Mouse (Mus musculus) MEL (cell line): ENCODE results near the gene Myo18a. TPM values are rescaled to one million over a fixed set of nuclear protein-coding genes. Genes with fewer than 3 reads are reported as not detected.

Experiments
- DNase-seq: peaks from one replicate; pipeline ENCODE4 v3.0.0; 2011; ENCODE audit warnings: low read depth, low spot score
- H3K27ac ChIP-seq: 2 replicates; pipeline ENCODE4 v1.5.1; 2012; ENCODE audit warnings: low read depth, mild to moderate bottlenecking, control low read depth, low read length, moderate library complexity; ENCODE audit not compliant: control insufficient read depth
- H3K27me3 ChIP-seq, 2 experiments: fragments of 150-350 bp in 1 of 2; sonication (generic) in 1 of 2; 2 replicates each; pipeline ENCODE4 v1.6.1; 2012; ENCODE audit warnings: low read length in 2 of 2, mild to moderate bottlenecking in 2 of 2, improper control_type of control experiment in 1 of 2, moderate library complexity in 1 of 2; ENCODE audit not compliant: insufficient read depth in 2 of 2, control insufficient read depth in 1 of 2
- H3K36me3 ChIP-seq, 2 experiments: 2 replicates each; pipeline ENCODE4 v1.6.1; 2012 to 2014; ENCODE audit warnings: low read length in 2 of 2, improper control_type of control experiment in 1 of 2, inconsistent platforms in 1 of 2, mild to moderate bottlenecking in 1 of 2; ENCODE audit not compliant: insufficient read depth in 2 of 2, control insufficient read depth in 1 of 2
- H3K4me1 ChIP-seq, 2 experiments: fragments of 150-350 bp in 1 of 2; sonication (generic) in 1 of 2; 2 replicates each; pipeline ENCODE4 v1.6.1; 2012; ENCODE audit warnings: low read length in 2 of 2, improper control_type of control experiment in 1 of 2, mild to moderate bottlenecking in 1 of 2; ENCODE audit not compliant: insufficient read depth in 2 of 2, control insufficient read depth in 1 of 2
- H3K4me3 ChIP-seq, 2 experiments: fragments of 150-350 bp in 1 of 2; sonication (generic) in 1 of 2; 2 replicates each; pipeline ENCODE4 v1.5.1; 2012; ENCODE audit warnings: low read depth in 2 of 2, low read length in 2 of 2, mild to moderate bottlenecking in 2 of 2, moderate library complexity in 2 of 2, control low read depth in 1 of 2, improper control_type of control experiment in 1 of 2; ENCODE audit not compliant: control insufficient read depth in 1 of 2, insufficient read depth in 1 of 2
- H3K79me2 ChIP-seq: 2 replicates; pipeline ENCODE4 v1.6.1; 2012; ENCODE audit warnings: mild to moderate bottlenecking, low read length, moderate library complexity; ENCODE audit not compliant: control insufficient read depth, poor library complexity, insufficient read depth
- H3K9ac ChIP-seq: 2 replicates; pipeline ENCODE4 v1.6.1; 2012; ENCODE audit warnings: low read depth, mild to moderate bottlenecking, control low read depth, low read length, moderate library complexity; ENCODE audit not compliant: control insufficient read depth, poor library complexity, severe bottlenecking
- H3K9me3 ChIP-seq: fragments of 150-350 bp; sonication (generic); replicated peaks from 2 replicates; pipeline ENCODE4 v1.6.1; 2012; ENCODE audit warnings: mild to moderate bottlenecking, low read length, improper control_type of control experiment, moderate library complexity; ENCODE audit not compliant: insufficient read depth
- CHD1 ChIP-seq: IDR thresholded peaks from 2 replicates; pipeline ENCODE4 v1.6.1; 2012; ENCODE audit warnings: low read depth, mild to moderate bottlenecking, inconsistent platforms, low read length, improper control_type of control experiment
- CHD2 ChIP-seq: IDR thresholded peaks from 2 replicates; pipeline ENCODE4 v1.6.1; 2011; ENCODE audit warnings: low read length, improper control_type of control experiment
- E2F4 ChIP-seq: IDR thresholded peaks from 2 replicates; pipeline ENCODE4 v1.6.1; 2011; ENCODE audit warnings: low read depth, low read length, improper control_type of control experiment, borderline replicate concordance
- ELF1 ChIP-seq: IDR thresholded peaks from 2 replicates; pipeline ENCODE4 v1.6.1; 2014; ENCODE audit warnings: low read depth, mild to moderate bottlenecking, inconsistent platforms, low read length, improper control_type of control experiment, moderate library complexity
- ETS1 ChIP-seq: IDR thresholded peaks from 2 replicates; pipeline ENCODE4 v1.6.1; 2012; ENCODE audit warnings: low read depth, mild to moderate bottlenecking, inconsistent platforms, low read length, improper control_type of control experiment, moderate library complexity
- GATA1 ChIP-seq: IDR thresholded peaks from 2 replicates; pipeline ENCODE4 v1.6.1; 2011; ENCODE audit warnings: low read depth, low read length, improper control_type of control experiment
- HCFC1 ChIP-seq: IDR thresholded peaks from 2 replicates; pipeline ENCODE4 v1.6.1; 2012; ENCODE audit warnings: low read depth, mild to moderate bottlenecking, inconsistent platforms, low read length, improper control_type of control experiment, moderate library complexity
- JUND ChIP-seq: IDR thresholded peaks from 2 replicates; pipeline ENCODE4 v1.6.1; 2011; ENCODE audit warnings: low read depth, mild to moderate bottlenecking, improper control_type of control experiment, low read length
- KAT2A ChIP-seq: conservative IDR thresholded peaks from 2 replicates; pipeline ENCODE4 v1.6.1; 2012; ENCODE audit warnings: low read depth, low read length, improper control_type of control experiment, inconsistent platforms
- MAFK ChIP-seq: IDR thresholded peaks from 2 replicates; pipeline ENCODE4 v1.6.1; 2011; ENCODE audit warnings: low read depth, mild to moderate bottlenecking, low read length, improper control_type of control experiment, borderline replicate concordance
- MAX ChIP-seq: IDR thresholded peaks from 2 replicates; pipeline ENCODE4 v1.6.1; 2011; ENCODE audit warnings: low read length, improper control_type of control experiment
- MAZ ChIP-seq: IDR thresholded peaks from 2 replicates; pipeline ENCODE4 v1.6.1; 2012; ENCODE audit warnings: low read depth, mild to moderate bottlenecking, inconsistent platforms, low read length, improper control_type of control experiment
- MEF2A ChIP-seq: IDR thresholded peaks from 2 replicates; pipeline ENCODE4 v1.6.1; 2014; ENCODE audit warnings: low read depth, mild to moderate bottlenecking, inconsistent platforms, low read length, improper control_type of control experiment; ENCODE audit not compliant: poor library complexity, insufficient replicate concordance, severe bottlenecking; ENCODE audit errors: extremely low read depth
- MXI1 ChIP-seq: IDR thresholded peaks from 2 replicates; pipeline ENCODE4 v1.6.1; 2011; ENCODE audit warnings: mild to moderate bottlenecking, low read depth, low read length, improper control_type of control experiment
- MYC ChIP-seq: IDR thresholded peaks from 2 replicates; pipeline ENCODE4 v1.6.1; 2011; ENCODE audit warnings: low read depth, mild to moderate bottlenecking, low read length, improper control_type of control experiment, moderate library complexity
- NELFE ChIP-seq: IDR thresholded peaks from 2 replicates; pipeline ENCODE4 v1.6.1; 2011; ENCODE audit warnings: low read depth, low read length, improper control_type of control experiment
- SIN3A ChIP-seq: IDR thresholded peaks from 2 replicates; pipeline ENCODE4 v1.6.1; 2012; ENCODE audit warnings: low read length, improper control_type of control experiment, inconsistent platforms
- SMC3 ChIP-seq: IDR thresholded peaks from 2 replicates; pipeline ENCODE4 v1.6.1; 2011; ENCODE audit warnings: low read depth, low read length, improper control_type of control experiment
- TBP ChIP-seq: IDR thresholded peaks from 2 replicates; pipeline ENCODE4 v1.8.0; 2011; ENCODE audit warnings: low read depth, low read length, improper control_type of control experiment
- TCF12 ChIP-seq: IDR thresholded peaks from 2 replicates; pipeline ENCODE4 v1.6.1; 2014; ENCODE audit warnings: low read depth, mild to moderate bottlenecking, inconsistent platforms, low read length, improper control_type of control experiment, moderate library complexity
- UBTF ChIP-seq: IDR thresholded peaks from 2 replicates; pipeline ENCODE4 v1.6.1; 2012; ENCODE audit warnings: low read depth, mild to moderate bottlenecking, inconsistent platforms, low read length, improper control_type of control experiment, moderate library complexity, borderline replicate concordance; ENCODE audit not compliant: insufficient read depth
- USF1 ChIP-seq: IDR thresholded peaks from 2 replicates; pipeline ENCODE4 v1.6.1; 2014; ENCODE audit warnings: low read depth, mild to moderate bottlenecking, inconsistent platforms, low read length, improper control_type of control experiment, moderate library complexity
- USF2 ChIP-seq, 2 experiments: IDR thresholded peaks; 2 replicates each; pipeline ENCODE4 v1.6.1; 2011 to 2012; ENCODE audit warnings: improper control_type of control experiment in 2 of 2, low read length in 2 of 2, borderline replicate concordance in 1 of 2, inconsistent platforms in 1 of 2, low read depth in 1 of 2, mild to moderate bottlenecking in 1 of 2; ENCODE audit not compliant: insufficient read depth in 1 of 2
- ZC3H11A ChIP-seq: IDR thresholded peaks from 2 replicates; pipeline ENCODE4 v1.6.1; 2012; ENCODE audit warnings: low read depth, mild to moderate bottlenecking, inconsistent platforms, low read length, improper control_type of control experiment
- ZMIZ1 ChIP-seq: IDR thresholded peaks from 2 replicates; pipeline ENCODE4 v1.6.1; 2012; ENCODE audit warnings: low read depth, mild to moderate bottlenecking, inconsistent platforms, low read length, improper control_type of control experiment, moderate library complexity
- ZNF384 ChIP-seq: IDR thresholded peaks from 2 replicates; pipeline ENCODE4 v1.6.1; 2012; ENCODE audit warnings: low read depth, mild to moderate bottlenecking, inconsistent platforms, low read length, improper control_type of control experiment
- polyA plus RNA-seq, 2 experiments: library from polyadenylated mRNA; stranded (reverse) in 1 of 2; unstranded in 1 of 2; fragments of >175 nt in 1 of 2; fragments of >200 nt in 1 of 2; gene quantifications; 2 replicates each; pipeline versions ENCODE4 v1.2.1 to v1.2.4; 2012; ENCODE audit warnings: low replicate concordance in 2 of 2, low read depth in 1 of 2; ENCODE audit not compliant: insufficient read length in 2 of 2, insufficient read depth in 1 of 2, missing spikeins in 1 of 2
- total RNA-seq: library from RNA; depleted of rRNA; stranded (reverse); fragments of 300-350 nt; gene quantifications from 2 replicates; pipeline ENCODE4 v1.2.3, GENCODE M21; 2012

The Myo18a gene
- total and polyA plus RNA-seq, 3 experiments, result 13.1 to 18.0 TPM; not detected in 1

- TF ChIP-seq MEF2A (no peak), CHD2 (no peak), USF1 (no peak), KAT2A (no peak), ELF1 (no peak), GATA1 (no peak), UBTF (no peak), SMC3 (no peak), TBP (no peak), SIN3A (no peak), TCF12 (no peak), ETS1 (no peak), MAZ (no peak), NELFE (no peak), E2F4 (no peak), MAX (no peak), JUND (no peak), MXI1 (no peak), HCFC1 (no peak), USF2 (IDR thresholded peaks at IDR 0.05; ENCODE audit: borderline replicate concordance in 1 of 2, insufficient read depth in 1 of 2, low read depth in 1 of 2, low read length in 2 of 2) (no peak)
- Histone ChIP-seq H3K4me3 (no peak overlapping the region), H3K9ac (no peak overlapping the region), H3K9me3 (no peaks in the 10 kb centered on the region), H3K4me1 (no peaks in the 10 kb centered on the region), H3K79me2 (no peaks in the 10 kb centered on the region), H3K36me3 (no peaks in the 10 kb centered on the region), H3K27me3 (no peaks in the 10 kb centered on the region), H3K27ac (no peak overlapping the region)
- DNase-seq, result no peak
Observed at GRCm38 (mm10) chr11:77724766-77725165, 38.3 kb upstream of the Myo18a start.

- Histone ChIP-seq H3K4me1 (no peaks in the 10 kb centered on the region), H3K9ac (no peak within 1 kb of the TSS), H3K4me3 (no peak within 1 kb of the TSS)
- no peak for DNase-seq
- TF ChIP-seq TCF12 (no peak), MYC (no peak), MAFK (no peak), KAT2A (no peak), ZNF384 (no peak), CHD1 (no peak), CHD2 (no peak), ZC3H11A (no peak), MAZ (no peak), MXI1 (no peak), ZMIZ1 (no peak), E2F4 (no peak)
- TF ChIP-seq, all 39 proteins: peak for 0
- Histone ChIP-seq H3K9me3 (no peaks in the 10 kb centered on the region), H3K27ac (no peak within 1 kb of the TSS), H3K36me3 (no peaks in the 10 kb centered on the region), H3K27me3 (no peaks in the 10 kb centered on the region), H3K79me2 (no peaks in the 10 kb centered on the region)
Observed at GRCm38 (mm10) chr11:77725183-77725582, 37.9 kb upstream of the Myo18a start, which contains the start of gene Cryba1. Cryba1 (minus strand) TSS chr11:77725283.
